ENCODE assay signal across 8 mouse cellular contexts in genomic region chr5:140736166-140736565, GRCm38 (mm10). TPM values are rescaled to one million over a fixed set of nuclear protein-coding genes. Genes with fewer than 3 reads are reported as not detected.
DNase-seq lines count a peak whose midpoint lies in the region; ATAC-seq and TF ChIP-seq lines count a peak whose summit lies in the region.

No protein-coding gene starts in this region.

- H3K27ac ChIP-seq in forebrain, embryonic 12.5 days = no peak overlapping the region
- H3K27ac ChIP-seq in forebrain, postnatal 0 days (ENCODE audit: low read depth, low read length) = no peak overlapping the region
- no peak overlapping the region for H3K27ac ChIP-seq in lung, embryonic 16.5 days (ENCODE audit: low read length)
- H3K27ac ChIP-seq in embryonic facial prominence, embryonic 15.5 days (replicated peaks) = no peak overlapping the region
- H3K27ac ChIP-seq in neural tube, embryonic 15.5 days (replicated peaks) = no peak overlapping the region

- WGBS in forebrain, embryonic 12.5 days = 25% methylated on average over 11 of the region's 13 CpGs
- WGBS in forebrain, postnatal 0 days = 27% methylated on average over 13 of the region's 13 CpGs
- 18% methylated on average over 11 of the region's 13 CpGs for WGBS in lung, embryonic 16.5 days
- WGBS in embryonic facial prominence, embryonic 15.5 days = 11% methylated on average over 13 of the region's 13 CpGs
- WGBS in neural tube, embryonic 15.5 days = 22% methylated on average over 11 of the region's 13 CpGs

- H3K4me1 ChIP-seq in forebrain, embryonic 12.5 days = peaks cover 6% of the 10 kb centered on the region
- peaks cover 4% of the 10 kb centered on the region; the same call in 1 of the 2 replicates for H3K4me1 ChIP-seq in forebrain, postnatal 0 days (ENCODE audit: insufficient read depth)
- peaks cover 5% of the 10 kb centered on the region for H3K4me1 ChIP-seq in lung, embryonic 16.5 days (replicated peaks; ENCODE audit: control insufficient read depth, insufficient read depth, low read length)
- peaks cover 9% of the 10 kb centered on the region for H3K4me1 ChIP-seq in embryonic facial prominence, embryonic 15.5 days
- peaks cover 10% of the 10 kb centered on the region for H3K4me1 ChIP-seq in neural tube, embryonic 15.5 days

- no peak overlapping the region for H3K9ac ChIP-seq in forebrain, embryonic 12.5 days
- H3K9ac ChIP-seq in forebrain, postnatal 0 days = no peak overlapping the region
- H3K9ac ChIP-seq in lung, embryonic 16.5 days (ENCODE audit: low read length) = no peak overlapping the region
- no peak overlapping the region for H3K9ac ChIP-seq in embryonic facial prominence, embryonic 15.5 days
- H3K9ac ChIP-seq in neural tube, embryonic 15.5 days (replicated peaks) = no peak overlapping the region; the same call in 1 of the 2 replicates

- no peak for ATAC-seq in forebrain, embryonic 12.5 days (ENCODE audit: low FRiP score)
- no peak for ATAC-seq in forebrain, postnatal 0 days
- no peak for ATAC-seq in lung, embryonic 16.5 days (ENCODE audit: low read depth)
- no peak for ATAC-seq in embryonic facial prominence, embryonic 15.5 days (ENCODE audit: insufficient number of reproducible peaks, low FRiP score, low TSS enrichment, low read depth)
- ATAC-seq in neural tube, embryonic 15.5 days (ENCODE audit: low FRiP score) = no peak

- H3K4me3 ChIP-seq in forebrain, embryonic 12.5 days (replicated peaks) = no peak overlapping the region; the same call in 1 of the 2 replicates
- no peak overlapping the region for H3K4me3 ChIP-seq in forebrain, postnatal 0 days (ENCODE audit: low read depth, low read length)
- no peak overlapping the region for H3K4me3 ChIP-seq in lung, embryonic 16.5 days (ENCODE audit: low read length)
- no peak overlapping the region; the same call in 1 of the 2 replicates for H3K4me3 ChIP-seq in embryonic facial prominence, embryonic 15.5 days (replicated peaks)
- H3K4me3 ChIP-seq in neural tube, embryonic 15.5 days (replicated peaks) = 0 out of 2 replicates have a peak overlapping the region, but pooled peaks have one; percentile 30

- no peaks in the 10 kb centered on the region for H3K36me3 ChIP-seq in forebrain, embryonic 12.5 days (replicated peaks)
- H3K36me3 ChIP-seq in forebrain, postnatal 0 days (ENCODE audit: insufficient read depth) = no peaks in the 10 kb centered on the region
- no peaks in the 10 kb centered on the region for H3K36me3 ChIP-seq in lung, embryonic 16.5 days (ENCODE audit: control insufficient read depth, insufficient read depth, low read length)
- H3K36me3 ChIP-seq in embryonic facial prominence, embryonic 15.5 days = no peaks in the 10 kb centered on the region
- H3K36me3 ChIP-seq in neural tube, embryonic 15.5 days = no peaks in the 10 kb centered on the region

- no peak for TF ChIP-seq CTCF in forebrain, postnatal 0 days (IDR thresholded peaks at IDR 0.05; ENCODE audit: low read depth)

- 0 out of 2 replicates have a peak, but pooled peaks cover 3% of the 10 kb centered on the region for H3K9me3 ChIP-seq in forebrain, embryonic 12.5 days
- no peaks in the 10 kb centered on the region for H3K9me3 ChIP-seq in forebrain, postnatal 0 days (ENCODE audit: low read length)
- no peaks in the 10 kb centered on the region for H3K9me3 ChIP-seq in lung, embryonic 16.5 days (ENCODE audit: control insufficient read depth, low read length)
- H3K9me3 ChIP-seq in embryonic facial prominence, embryonic 15.5 days (replicated peaks) = no peaks in the 10 kb centered on the region
- no peaks in the 10 kb centered on the region for H3K9me3 ChIP-seq in neural tube, embryonic 15.5 days (replicated peaks)

- no peak for DNase-seq in forebrain, postnatal 0 days
- DNase-seq in lung, postnatal 14 days = no peak
- DNase-seq in right cerebral cortex, postnatal 36 days (ENCODE audit: low spot score in 2 of 2) = no peak
- DNase-seq in kidney, postnatal 14 days = no peak

- peaks cover 36% of the 10 kb centered on the region for H3K27me3 ChIP-seq in forebrain, embryonic 12.5 days
- H3K27me3 ChIP-seq in forebrain, postnatal 0 days (ENCODE audit: insufficient read depth, low read length) = 0 out of 2 replicates have a peak, but pooled peaks cover 7% of the 10 kb centered on the region
- H3K27me3 ChIP-seq in lung, embryonic 16.5 days (ENCODE audit: control insufficient read depth, insufficient read depth, low read depth, low read length) = peaks cover 15% of the 10 kb centered on the region
- H3K27me3 ChIP-seq in embryonic facial prominence, embryonic 15.5 days = peaks cover 21% of the 10 kb centered on the region
- H3K27me3 ChIP-seq in neural tube, embryonic 15.5 days (replicated peaks) = peaks cover 30% of the 10 kb centered on the region

- H3K4me2 ChIP-seq in forebrain, embryonic 12.5 days = peak overlapping the region; percentile 55; the same call in 1 of the 2 replicates
- H3K4me2 ChIP-seq in forebrain, postnatal 0 days (ENCODE audit: low read depth) = no peak overlapping the region
- H3K4me2 ChIP-seq in lung, embryonic 16.5 days (ENCODE audit: low read depth, low read length) = peak overlapping the region; percentile 64; the same call in 1 of the 2 replicates
- peak overlapping the region; percentile 55 for H3K4me2 ChIP-seq in embryonic facial prominence, embryonic 15.5 days (replicated peaks)
- peak overlapping the region; percentile 59; the same call in 1 of the 2 replicates for H3K4me2 ChIP-seq in neural tube, embryonic 15.5 days

RNA-seq across cellular contexts. Expression of gene Amz1, which starts 12.2 kb away (rescaled TPM):
- 1.8 TPM in 2 replicates for polyA plus RNA-seq in forebrain, embryonic 12.5 days (2016; fragmentation: Nextera tagmentation; extraction: Ambion mirVana)
- 12.1 and 12.2 TPM in 2 replicates for total RNA-seq in forebrain, postnatal 0 days (2014; rRNA removed)
- polyA plus RNA-seq in forebrain, postnatal 0 days (2015; fragmentation: Nextera tagmentation; extraction: Ambion mirVana) = 8.7 and 14.2 TPM in 2 replicates
- 1.1 and 1.4 TPM in 2 replicates for polyA plus RNA-seq in lung, embryonic 16.5 days (2015; fragmentation: Nextera tagmentation; extraction: Ambion mirVana)
- polyA plus RNA-seq in embryonic facial prominence, embryonic 15.5 days (2015; fragmentation: Nextera tagmentation; extraction: Ambion mirVana) = 0.79 and 1.5 TPM in 2 replicates
- 3.5 and 3.8 TPM in 2 replicates for polyA plus RNA-seq in neural tube, embryonic 15.5 days (2015; fragmentation: Nextera tagmentation; extraction: Ambion mirVana)

RNA-seq across cellular contexts. Expression of gene Brat1, which starts 31.4 kb away (rescaled TPM):
- 20.5 and 24.0 TPM in 2 replicates for polyA plus RNA-seq in forebrain, embryonic 12.5 days (2016; fragmentation: Nextera tagmentation; extraction: Ambion mirVana)
- total RNA-seq in forebrain, postnatal 0 days (2014; rRNA removed) = 30.0 and 39.1 TPM in 2 replicates
- 15.8 and 17.4 TPM in 2 replicates for polyA plus RNA-seq in forebrain, postnatal 0 days (2015; fragmentation: Nextera tagmentation; extraction: Ambion mirVana)
- 24.4 TPM in 2 replicates for polyA plus RNA-seq in lung, embryonic 16.5 days (2015; fragmentation: Nextera tagmentation; extraction: Ambion mirVana)
- polyA plus RNA-seq in embryonic facial prominence, embryonic 15.5 days (2015; fragmentation: Nextera tagmentation; extraction: Ambion mirVana) = 24.2 and 26.0 TPM in 2 replicates
- polyA plus RNA-seq in neural tube, embryonic 15.5 days (2015; fragmentation: Nextera tagmentation; extraction: Ambion mirVana) = 25.9 and 26.9 TPM in 2 replicates

RNA-seq across cellular contexts. Expression of gene Iqce, which starts 34.0 kb away (rescaled TPM):
- 30.7 and 31.2 TPM in 2 replicates for polyA plus RNA-seq in forebrain, embryonic 12.5 days (2016; fragmentation: Nextera tagmentation; extraction: Ambion mirVana)
- total RNA-seq in forebrain, postnatal 0 days (2014; rRNA removed) = 30.6 TPM in 2 replicates
- polyA plus RNA-seq in forebrain, postnatal 0 days (2015; fragmentation: Nextera tagmentation; extraction: Ambion mirVana) = 19.0 and 27.1 TPM in 2 replicates
- 20.9 and 21.5 TPM in 2 replicates for polyA plus RNA-seq in lung, embryonic 16.5 days (2015; fragmentation: Nextera tagmentation; extraction: Ambion mirVana)
- 24.6 and 28.2 TPM in 2 replicates for polyA plus RNA-seq in embryonic facial prominence, embryonic 15.5 days (2015; fragmentation: Nextera tagmentation; extraction: Ambion mirVana)
- polyA plus RNA-seq in neural tube, embryonic 15.5 days (2015; fragmentation: Nextera tagmentation; extraction: Ambion mirVana) = 25.5 and 26.2 TPM in 2 replicates
